Mouse (Mus musculus): ENCODE results near the gene Dgcr2. TPM values are rescaled to one million over a fixed set of nuclear protein-coding genes. Genes with fewer than 3 reads are reported as not detected.

Dgcr2 gene
- total and polyA plus RNA-seq, 2 experiments from 2014 or later = 31.9 to 61.8 TPM

DNA sequence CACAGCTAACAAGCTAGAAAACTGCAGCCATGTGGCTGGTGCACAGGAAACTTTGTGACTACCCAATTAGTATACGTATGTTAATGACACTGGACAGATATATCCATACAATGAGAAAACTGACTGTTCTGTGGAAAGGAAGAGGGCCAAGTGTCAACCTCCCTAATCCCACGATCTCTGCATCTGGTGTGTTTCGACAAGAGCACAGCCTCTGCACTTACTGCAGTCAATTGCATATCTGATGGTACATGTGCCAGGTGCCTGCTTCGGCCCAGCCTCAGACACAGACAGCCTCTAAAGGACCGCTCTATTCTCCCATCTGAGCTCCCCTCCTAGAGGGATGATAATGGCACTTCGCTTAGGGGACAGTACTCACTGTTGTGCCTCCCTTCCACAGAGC is 49.9 kb downstream of the Dgcr2 start:
- H3K4me2 ChIP-seq (ENCODE audit: low read depth, low read length) = no peak overlapping the region
- no peaks in the 10 kb centered on the region for H3K9me3 ChIP-seq (replicated peaks; ENCODE audit: control insufficient read depth, low read length)
- peaks cover 89% of the 10 kb centered on the region for H3K36me3 ChIP-seq (replicated peaks; ENCODE audit: control insufficient read depth, insufficient read depth, low read length)
- 81% methylated on average over 6 of the region's 6 CpGs for WGBS
- no peak overlapping the region for H3K4me3 ChIP-seq (ENCODE audit: low read depth, low read length)
- TF ChIP-seq CTCF (IDR thresholded peaks at IDR 0.05; ENCODE audit: low read depth) (no peak), EP300 (IDR thresholded peaks at IDR 0.05; ENCODE audit: low read depth) (no peak)
- H3K4me1 ChIP-seq (ENCODE audit: control insufficient read depth, insufficient read depth) = no peaks in the 10 kb centered on the region
- ATAC-seq (ENCODE audit: insufficient read depth, low read depth) = no peak
- no peak overlapping the region for H3K27ac ChIP-seq (ENCODE audit: low read depth)
- no peak overlapping the region for H3K9ac ChIP-seq (replicated peaks; ENCODE audit: low read depth, low read length)
- no peaks in the 10 kb centered on the region for H3K27me3 ChIP-seq (ENCODE audit: control insufficient read depth, insufficient read depth, low read length)
- no peak for DNase-seq (ENCODE audit: low spot score)

DNA sequence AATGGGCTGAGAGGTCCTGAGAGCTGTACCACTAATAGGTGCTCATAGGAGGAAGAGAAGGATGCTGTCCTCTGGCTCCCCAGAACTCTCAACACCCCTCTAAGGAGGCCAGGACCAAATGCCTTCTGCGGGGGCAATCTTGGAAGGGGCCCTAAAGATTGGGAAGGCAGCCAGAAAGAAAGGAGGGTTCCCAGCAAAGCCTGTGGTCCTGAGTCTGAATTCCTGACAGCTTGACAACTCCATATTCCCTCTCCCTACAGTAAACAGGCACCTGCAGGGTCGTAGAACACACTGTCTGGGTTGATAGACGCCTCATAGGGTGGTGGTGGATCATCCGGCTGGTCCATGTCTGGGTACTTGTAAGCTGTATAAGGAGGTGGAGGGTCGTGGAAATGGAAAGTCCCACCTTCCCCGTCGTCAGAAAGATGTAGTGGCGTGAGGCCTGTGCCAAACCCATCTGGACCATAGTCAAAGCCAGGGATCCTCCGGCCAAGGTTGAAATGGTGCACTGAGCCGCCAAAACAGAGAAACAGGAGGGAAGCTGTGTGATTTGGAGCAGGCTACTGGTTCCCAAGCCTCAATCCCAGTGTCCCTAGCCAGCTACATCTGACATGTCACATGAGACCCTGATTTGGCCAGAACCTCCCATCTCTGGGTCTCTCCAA is 54.5 kb downstream of the Dgcr2 start:
- DNase-seq (ENCODE audit: low spot score) (no peak), ATAC-seq (ENCODE audit: insufficient read depth, low read depth) (no peak)
- H3K27me3 ChIP-seq (ENCODE audit: control insufficient read depth, insufficient read depth, low read length) = no peaks in the 10 kb centered on the region
- H3K9me3 ChIP-seq (replicated peaks; ENCODE audit: control insufficient read depth, low read length) = no peaks in the 10 kb centered on the region
- H3K4me3 ChIP-seq (ENCODE audit: low read depth, low read length) = no peak overlapping the region
- H3K4me2 ChIP-seq (ENCODE audit: low read depth, low read length) = no peak overlapping the region
- H3K36me3 ChIP-seq (replicated peaks; ENCODE audit: control insufficient read depth, insufficient read depth, low read length) = peaks cover 82% of the 10 kb centered on the region
- TF ChIP-seq CTCF (IDR thresholded peaks at IDR 0.05; ENCODE audit: low read depth) (no peak), EP300 (IDR thresholded peaks at IDR 0.05; ENCODE audit: low read depth) (no peak)
- H3K9ac ChIP-seq (replicated peaks; ENCODE audit: low read depth, low read length) = no peak overlapping the region
- WGBS = 90% methylated on average over 10 of the region's 10 CpGs
- no peak overlapping the region for H3K27ac ChIP-seq (ENCODE audit: low read depth)
- no peaks in the 10 kb centered on the region for H3K4me1 ChIP-seq (ENCODE audit: control insufficient read depth, insufficient read depth)

DNA sequence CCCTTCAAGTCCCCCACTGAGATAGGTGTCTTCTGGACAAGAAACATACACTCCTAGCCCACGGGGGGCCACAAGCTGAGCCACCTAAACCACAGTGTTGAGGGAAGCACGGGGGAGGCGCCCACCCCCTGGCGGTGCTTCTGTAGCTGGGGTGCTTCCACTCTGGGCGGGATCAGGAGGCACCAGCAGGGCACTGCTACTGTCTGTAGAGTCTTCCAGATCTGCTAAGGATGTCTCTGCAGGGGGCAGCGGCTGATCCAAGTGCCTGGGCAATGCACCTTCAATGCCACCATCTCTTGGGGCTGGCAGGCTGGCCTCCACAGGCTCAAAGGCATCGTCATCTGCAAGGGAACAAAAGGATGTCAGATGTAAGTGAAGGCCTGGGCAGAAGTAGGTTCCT is 55.9 kb downstream of the Dgcr2 start:
- H3K4me2 ChIP-seq (ENCODE audit: low read depth, low read length) = no peak overlapping the region
- 92% methylated on average over 7 of the region's 7 CpGs for WGBS
- H3K27me3 ChIP-seq (ENCODE audit: control insufficient read depth, insufficient read depth, low read length) = no peaks in the 10 kb centered on the region; the same call in 1 of the 2 replicates
- H3K4me1 ChIP-seq (ENCODE audit: control insufficient read depth, insufficient read depth) = no peaks in the 10 kb centered on the region
- DNase-seq (ENCODE audit: low spot score) = no peak
- H3K36me3 ChIP-seq (replicated peaks; ENCODE audit: control insufficient read depth, insufficient read depth, low read length) = peaks cover 70% of the 10 kb centered on the region
- no peak overlapping the region for H3K9ac ChIP-seq (replicated peaks; ENCODE audit: low read depth, low read length)
- ATAC-seq (ENCODE audit: insufficient read depth, low read depth) = no peak
- no peak overlapping the region for H3K27ac ChIP-seq (ENCODE audit: low read depth)
- H3K4me3 ChIP-seq (ENCODE audit: low read depth, low read length) = no peak overlapping the region
- no peak for TF ChIP-seq CTCF (IDR thresholded peaks at IDR 0.05; ENCODE audit: low read depth)
- TF ChIP-seq EP300 (IDR thresholded peaks at IDR 0.05; ENCODE audit: low read depth) = no peak
- H3K9me3 ChIP-seq (replicated peaks; ENCODE audit: control insufficient read depth, low read length) = no peaks in the 10 kb centered on the region

- peaks cover 47% of the 10 kb centered on the region for H3K36me3 ChIP-seq (replicated peaks; ENCODE audit: control insufficient read depth, insufficient read depth, low read length)
- no peak overlapping the region for H3K9ac ChIP-seq (replicated peaks; ENCODE audit: low read depth, low read length)
- no peak overlapping the region for H3K4me2 ChIP-seq (ENCODE audit: low read depth, low read length)
- DNase-seq (ENCODE audit: low spot score) = no peak
- peaks cover 22% of the 10 kb centered on the region for H3K27me3 ChIP-seq (ENCODE audit: control insufficient read depth, insufficient read depth, low read length)
- no peaks in the 10 kb centered on the region for H3K4me1 ChIP-seq (ENCODE audit: control insufficient read depth, insufficient read depth)
- no peak overlapping the region for H3K27ac ChIP-seq (ENCODE audit: low read depth)
- TF ChIP-seq EP300 (IDR thresholded peaks at IDR 0.05; ENCODE audit: low read depth) (no peak), CTCF (IDR thresholded peaks at IDR 0.05; ENCODE audit: low read depth) (no peak)
- H3K9me3 ChIP-seq (replicated peaks; ENCODE audit: control insufficient read depth, low read length) = no peaks in the 10 kb centered on the region
- H3K4me3 ChIP-seq (ENCODE audit: low read depth, low read length) = no peak overlapping the region
- WGBS = 80% methylated on average over 4 of the region's 4 CpGs
- no peak for ATAC-seq (ENCODE audit: insufficient read depth, low read depth)
Measured at GRCm38 (mm10) chr16:17839976-17840375, 58.4 kb downstream of the Dgcr2 start.

DNA sequence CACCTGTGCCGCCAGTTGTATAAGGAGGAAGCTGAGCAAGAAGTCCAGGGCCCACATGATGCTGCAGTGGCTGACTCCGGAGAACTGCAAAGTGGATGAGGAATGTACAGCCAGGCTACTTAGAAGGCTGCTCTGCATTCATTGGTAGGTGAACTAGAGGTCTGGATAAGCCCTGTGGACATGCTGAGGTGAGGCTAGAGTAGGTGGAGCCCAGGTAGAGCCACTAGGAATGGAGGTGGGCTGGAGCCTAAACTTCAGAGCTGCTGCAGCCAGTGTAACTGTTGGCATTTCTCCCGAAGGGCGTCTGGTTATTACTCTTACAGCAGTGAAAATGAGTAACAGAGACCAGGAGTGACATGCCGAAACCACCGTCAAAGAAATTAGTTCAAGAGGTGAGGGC is 60.3 kb downstream of the Dgcr2 start, which contains the start of gene Car15:
Gene Car15, minus strand, starts transcription at position 314 of the 400 bp plus-strand sequence.
- no peak within 1 kb of the TSS for H3K4me3 ChIP-seq (ENCODE audit: low read depth, low read length)
- DNase-seq (ENCODE audit: low spot score) (no peak), ATAC-seq (ENCODE audit: insufficient read depth, low read depth) (no peak)
- no peak within 1 kb of the TSS for H3K4me2 ChIP-seq (ENCODE audit: low read depth, low read length)
- peaks cover 28% of the 10 kb centered on the region for H3K36me3 ChIP-seq (replicated peaks; ENCODE audit: control insufficient read depth, insufficient read depth, low read length)
- TF ChIP-seq CTCF (IDR thresholded peaks at IDR 0.05; ENCODE audit: low read depth) (no peak), EP300 (IDR thresholded peaks at IDR 0.05; ENCODE audit: low read depth) (no peak)
- peaks cover 41% of the 10 kb centered on the region for H3K27me3 ChIP-seq (ENCODE audit: control insufficient read depth, insufficient read depth, low read length)
- no peak within 1 kb of the TSS for H3K27ac ChIP-seq (ENCODE audit: low read depth)
- 74% methylated on average over 6 of the region's 6 CpGs for WGBS
- no peaks in the 10 kb centered on the region for H3K9me3 ChIP-seq (replicated peaks; ENCODE audit: control insufficient read depth, low read length)
- no peak within 1 kb of the TSS for H3K9ac ChIP-seq (replicated peaks; ENCODE audit: low read depth, low read length)
- H3K4me1 ChIP-seq (ENCODE audit: control insufficient read depth, insufficient read depth) = peaks cover 4% of the 10 kb centered on the region; the same call in 1 of the 2 replicates

GRCm38 (mm10) chr16:17835481-17835880 is 62.9 kb downstream of the Dgcr2 start:
- Histone ChIP-seq H3K27me3 (ENCODE audit: control insufficient read depth, insufficient read depth, low read length) (peaks cover 67% of the 10 kb centered on the region), H3K4me1 (ENCODE audit: control insufficient read depth, insufficient read depth) (peaks cover 4% of the 10 kb centered on the region; the same call in 1 of the 2 replicates), H3K4me3 (ENCODE audit: low read depth, low read length) (no peak overlapping the region), H3K9ac (replicated peaks; ENCODE audit: low read depth, low read length) (no peak overlapping the region), H3K36me3 (replicated peaks; ENCODE audit: control insufficient read depth, insufficient read depth, low read length) (0 out of 2 replicates have a peak, but pooled peaks cover 2% of the 10 kb centered on the region), H3K4me2 (ENCODE audit: low read depth, low read length) (no peak overlapping the region), H3K9me3 (replicated peaks; ENCODE audit: control insufficient read depth, low read length) (no peaks in the 10 kb centered on the region), H3K27ac (ENCODE audit: low read depth) (no peak overlapping the region)
- TF ChIP-seq EP300 (IDR thresholded peaks at IDR 0.05; ENCODE audit: low read depth) (no peak), CTCF (IDR thresholded peaks at IDR 0.05; ENCODE audit: low read depth) (no peak)
- ATAC-seq (ENCODE audit: insufficient read depth, low read depth) = no peak
- WGBS = 39% methylated on average over 13 of the region's 13 CpGs
- DNase-seq (ENCODE audit: low spot score) = no peak

Data from heart, postnatal 0 days (tissue).